Mouse (Mus musculus): ENCODE data around the gene Nyap1. TPM values are rescaled to one million over a fixed set of nuclear protein-coding genes. Genes with fewer than 3 reads are reported as not detected.

Nyap1 gene
- polyA plus RNA-seq, 2 experiments: 1.2 to 19.7 TPM

- Histone ChIP-seq H3K27me3 (ENCODE audit: control insufficient read depth, insufficient read depth, low read length) (no peaks in the 10 kb centered on the region), H3K4me1 (ENCODE audit: control insufficient read depth, insufficient read depth, low read length) (no peaks in the 10 kb centered on the region), H3K9me3 (ENCODE audit: control insufficient read depth, low read length) (no peaks in the 10 kb centered on the region), H3K36me3 (ENCODE audit: control insufficient read depth, insufficient read depth, low read length) (no peaks in the 10 kb centered on the region), H3K4me3 (replicated peaks; ENCODE audit: low read length) (no peak overlapping the region), H3K9ac (ENCODE audit: low read depth, low read length, severe bottlenecking) (no peak overlapping the region), H3K4me2 (replicated peaks; ENCODE audit: low read depth, low read length, severe bottlenecking) (no peak overlapping the region), H3K27ac (replicated peaks; ENCODE audit: low read depth, low read length) (no peak overlapping the region)
- WGBS: 47% methylated on average over 6 of the region's 6 CpGs
- ATAC-seq (ENCODE audit: low FRiP score, low read depth) (no peak), DNase-seq (ENCODE audit: low spot score) (no peak)
- no peak for TF ChIP-seq POLR2A (IDR thresholded peaks at IDR 0.05; ENCODE audit: borderline replicate concordance, extremely low read depth, insufficient read depth, insufficient read length)
These were observed 36.2 kb downstream of the Nyap1 start for GRCm38 (mm10) chr5:137705242-137705641.

- no peak overlapping the region for H3K4me3 ChIP-seq (replicated peaks; ENCODE audit: low read length)
- H3K4me1 ChIP-seq (ENCODE audit: control insufficient read depth, insufficient read depth, low read length): no peaks in the 10 kb centered on the region
- H3K4me2 ChIP-seq (replicated peaks; ENCODE audit: low read depth, low read length, severe bottlenecking): no peak overlapping the region
- ATAC-seq (ENCODE audit: low FRiP score, low read depth) (no peak), DNase-seq (ENCODE audit: low spot score) (no peak)
- H3K27ac ChIP-seq (replicated peaks; ENCODE audit: low read depth, low read length): no peak overlapping the region
- TF ChIP-seq POLR2A (IDR thresholded peaks at IDR 0.05; ENCODE audit: borderline replicate concordance, extremely low read depth, insufficient read depth, insufficient read length): no peak
- H3K9me3 ChIP-seq (ENCODE audit: control insufficient read depth, low read length): no peaks in the 10 kb centered on the region
- no peaks in the 10 kb centered on the region for H3K27me3 ChIP-seq (ENCODE audit: control insufficient read depth, insufficient read depth, low read length)
- 49% methylated on average over 2 of the region's 2 CpGs for WGBS
- H3K9ac ChIP-seq (ENCODE audit: low read depth, low read length, severe bottlenecking): no peak overlapping the region
- no peaks in the 10 kb centered on the region for H3K36me3 ChIP-seq (ENCODE audit: control insufficient read depth, insufficient read depth, low read length)
These were observed 41.6 kb downstream of the Nyap1 start for GRCm38 (mm10) chr5:137699850-137700249.

DNA sequence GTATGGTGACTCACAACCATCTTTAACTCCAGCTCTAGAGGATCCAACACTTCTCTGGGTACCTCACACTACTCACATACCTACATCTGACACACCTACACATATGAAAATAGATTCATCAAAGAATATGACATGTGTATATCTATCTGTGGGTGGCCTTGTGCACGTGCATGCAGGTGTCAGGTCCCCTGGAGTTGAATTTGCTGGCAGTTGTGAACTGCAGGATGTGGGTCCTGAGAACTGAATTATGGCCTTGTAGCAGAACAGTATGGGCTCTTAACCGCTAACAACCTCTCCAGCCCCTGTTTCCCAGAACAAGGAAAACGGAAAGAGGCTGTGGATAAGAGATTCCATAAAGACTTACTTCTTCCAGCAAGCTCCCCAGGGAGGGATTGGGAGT lies 42.3 kb downstream of the Nyap1 start:
- TF ChIP-seq POLR2A (IDR thresholded peaks at IDR 0.05; ENCODE audit: borderline replicate concordance, extremely low read depth, insufficient read depth, insufficient read length): no peak
- Histone ChIP-seq H3K4me1 (ENCODE audit: control insufficient read depth, insufficient read depth, low read length) (no peaks in the 10 kb centered on the region), H3K9ac (ENCODE audit: low read depth, low read length, severe bottlenecking) (no peak overlapping the region), H3K4me3 (replicated peaks; ENCODE audit: low read length) (no peak overlapping the region), H3K9me3 (ENCODE audit: control insufficient read depth, low read length) (no peaks in the 10 kb centered on the region), H3K36me3 (ENCODE audit: control insufficient read depth, insufficient read depth, low read length) (no peaks in the 10 kb centered on the region), H3K27me3 (ENCODE audit: control insufficient read depth, insufficient read depth, low read length) (no peaks in the 10 kb centered on the region), H3K27ac (replicated peaks; ENCODE audit: low read depth, low read length) (no peak overlapping the region), H3K4me2 (replicated peaks; ENCODE audit: low read depth, low read length, severe bottlenecking) (no peak overlapping the region)
- DNase-seq (ENCODE audit: low spot score) (no peak), ATAC-seq (ENCODE audit: low FRiP score, low read depth) (no peak)
- 59% methylated on average over 3 of the region's 3 CpGs for WGBS

GRCm38 (mm10) chr5:137695930-137696329 lies 45.5 kb downstream of the Nyap1 start:
- no peak for TF ChIP-seq POLR2A (IDR thresholded peaks at IDR 0.05; ENCODE audit: borderline replicate concordance, extremely low read depth, insufficient read depth, insufficient read length)
- Histone ChIP-seq H3K27ac (replicated peaks; ENCODE audit: low read depth, low read length) (no peak overlapping the region), H3K4me3 (replicated peaks; ENCODE audit: low read length) (no peak overlapping the region), H3K27me3 (ENCODE audit: control insufficient read depth, insufficient read depth, low read length) (no peaks in the 10 kb centered on the region), H3K9me3 (ENCODE audit: control insufficient read depth, low read length) (no peaks in the 10 kb centered on the region), H3K4me1 (ENCODE audit: control insufficient read depth, insufficient read depth, low read length) (no peaks in the 10 kb centered on the region), H3K36me3 (ENCODE audit: control insufficient read depth, insufficient read depth, low read length) (no peaks in the 10 kb centered on the region), H3K4me2 (replicated peaks; ENCODE audit: low read depth, low read length, severe bottlenecking) (no peak overlapping the region), H3K9ac (ENCODE audit: low read depth, low read length, severe bottlenecking) (no peak overlapping the region)
- DNase-seq (ENCODE audit: low spot score) (no peak), ATAC-seq (ENCODE audit: low FRiP score, low read depth) (no peak)
- WGBS: 84% methylated on average over 4 of the region's 4 CpGs

- Histone ChIP-seq H3K9me3 (ENCODE audit: control insufficient read depth, low read length) (no peaks in the 10 kb centered on the region), H3K9ac (ENCODE audit: low read depth, low read length, severe bottlenecking) (no peak overlapping the region), H3K4me3 (replicated peaks; ENCODE audit: low read length) (no peak overlapping the region), H3K4me1 (ENCODE audit: control insufficient read depth, insufficient read depth, low read length) (no peaks in the 10 kb centered on the region), H3K27me3 (ENCODE audit: control insufficient read depth, insufficient read depth, low read length) (no peaks in the 10 kb centered on the region), H3K36me3 (ENCODE audit: control insufficient read depth, insufficient read depth, low read length) (no peaks in the 10 kb centered on the region), H3K27ac (replicated peaks; ENCODE audit: low read depth, low read length) (no peak overlapping the region), H3K4me2 (replicated peaks; ENCODE audit: low read depth, low read length, severe bottlenecking) (no peak overlapping the region)
- no peak for ATAC-seq (ENCODE audit: low FRiP score, low read depth)
- no peak for TF ChIP-seq POLR2A (IDR thresholded peaks at IDR 0.05; ENCODE audit: borderline replicate concordance, extremely low read depth, insufficient read depth, insufficient read length)
- WGBS: 78% methylated on average over 3 of the region's 3 CpGs
- DNase-seq (ENCODE audit: low spot score): no peak
These were observed 46.6 kb downstream of the Nyap1 start for GRCm38 (mm10) chr5:137694796-137695195.

GRCm38 (mm10) chr5:137691881-137692280 lies 49.5 kb downstream of the Nyap1 start:
- Histone ChIP-seq H3K4me3 (replicated peaks; ENCODE audit: low read length) (no peak overlapping the region), H3K27ac (replicated peaks; ENCODE audit: low read depth, low read length) (no peak overlapping the region), H3K9me3 (ENCODE audit: control insufficient read depth, low read length) (no peaks in the 10 kb centered on the region), H3K4me2 (replicated peaks; ENCODE audit: low read depth, low read length, severe bottlenecking) (no peak overlapping the region), H3K9ac (ENCODE audit: low read depth, low read length, severe bottlenecking) (no peak overlapping the region), H3K4me1 (ENCODE audit: control insufficient read depth, insufficient read depth, low read length) (no peaks in the 10 kb centered on the region), H3K36me3 (ENCODE audit: control insufficient read depth, insufficient read depth, low read length) (no peaks in the 10 kb centered on the region), H3K27me3 (ENCODE audit: control insufficient read depth, insufficient read depth, low read length) (no peaks in the 10 kb centered on the region)
- 66% methylated on average over 1 of the region's 1 CpGs for WGBS
- DNase-seq (ENCODE audit: low spot score): no peak
- no peak for ATAC-seq (ENCODE audit: low FRiP score, low read depth)
- TF ChIP-seq POLR2A (IDR thresholded peaks at IDR 0.05; ENCODE audit: borderline replicate concordance, extremely low read depth, insufficient read depth, insufficient read length): no peak
